Mouse (Mus musculus) liver, postnatal 0 days (tissue): ENCODE measurements around the gene Nhlrc4.

ENCODE experiments used
- CTCF ChIP-seq: sonication (generic); IDR thresholded peaks from 2 replicates; pipeline ENCODE4 v1.5.1; 2016; ENCODE audit warnings: antibody characterized with exemption, low read depth
- EP300 ChIP-seq: IDR thresholded peaks from 2 replicates; pipeline ENCODE4 v1.6.1; 2016; ENCODE audit warnings: antibody characterized with exemption, low read depth, mild to moderate bottlenecking

DNA sequence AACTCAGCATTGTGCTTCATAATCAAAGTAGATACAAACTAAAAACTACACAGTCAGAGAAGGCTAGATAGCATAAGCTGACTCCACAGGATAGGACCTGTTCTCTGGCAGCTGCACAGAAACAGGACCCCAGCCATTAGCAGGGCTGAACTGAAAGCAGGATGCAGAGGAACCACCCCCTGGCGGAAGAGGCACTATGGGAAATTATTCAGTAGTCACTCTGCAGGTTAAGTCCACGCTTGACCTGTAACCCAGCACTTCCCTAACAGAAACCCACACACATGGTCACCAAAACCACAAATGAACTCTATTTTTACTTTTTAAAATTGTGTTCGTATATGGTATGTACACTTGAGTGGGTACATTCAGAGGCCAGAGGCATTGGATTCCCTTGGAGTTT, 41.7 kb downstream of the Nhlrc4 start:
- TF ChIP-seq CTCF (no peak), EP300 (no peak)
